Mouse (Mus musculus) spleen, adult 2 months (tissue): Measurements from ENCODE around the gene Wdfy3. TPM values are rescaled to one million over a fixed set of nuclear protein-coding genes. Genes with fewer than 3 reads are reported as not detected.
"Not testable (repeated sequence)": the region's sequence is repeated elsewhere in the genome, so short reads cannot be mapped to it uniquely, and the experiment has no call there.

Source experiments
- DNase-seq, 2 experiments: peaks; one replicate each; pipeline versions ENCODE4 v3.0.0 to v3.0.0-alpha.2; 2012 to 2021; ENCODE audit warnings: low spot score in 2 of 2, low read depth in 1 of 2
- H3K27ac ChIP-seq: fragments of 200-500 bp; 2 replicates; pipeline ENCODE4 v1.5.1; 2012; ENCODE audit warnings: low read length, inconsistent platforms; ENCODE audit not compliant: insufficient read depth
- H3K27me3 ChIP-seq: fragments of 200-500 bp; 2 replicates; pipeline ENCODE4 v1.6.1; 2012; ENCODE audit warnings: mild to moderate bottlenecking, moderate library complexity, low read length, inconsistent platforms; ENCODE audit not compliant: control insufficient read depth, insufficient read depth
- H3K36me3 ChIP-seq: fragments of 200-500 bp; 2 replicates; pipeline ENCODE4 v1.6.1; 2012; ENCODE audit warnings: mild to moderate bottlenecking, low read length, inconsistent platforms; ENCODE audit not compliant: control insufficient read depth, insufficient read depth
- H3K4me1 ChIP-seq: fragments of 200-500 bp; 2 replicates; pipeline ENCODE4 v1.6.1; 2011; ENCODE audit warnings: inconsistent platforms; ENCODE audit not compliant: control insufficient read depth, insufficient read depth, insufficient read length
- H3K4me3 ChIP-seq: fragments of 200-500 bp; 2 replicates; pipeline ENCODE4 v1.5.1; 2011; ENCODE audit warnings: mild to moderate bottlenecking, inconsistent platforms; ENCODE audit not compliant: insufficient read depth, insufficient read length; ENCODE audit errors: extremely low read depth
- CTCF ChIP-seq: fragments of 200-500 bp; IDR thresholded peaks from 2 replicates; pipeline ENCODE4 v1.5.1; 2011; ENCODE audit warnings: mild to moderate bottlenecking, inconsistent platforms; ENCODE audit not compliant: insufficient read depth, insufficient read length, insufficient replicate concordance; ENCODE audit errors: extremely low read depth
- POLR2A ChIP-seq: fragments of 200-500 bp; IDR thresholded peaks from 2 replicates; pipeline ENCODE4 v1.6.1; 2011; ENCODE audit warnings: low read depth, low read length, inconsistent platforms
- WGBS: fragments of 180-500 bp; shearing (Covaris S2); methylation state at CpG from one replicate; pipeline ENCODE4 v1.1.7; 2018; 5-methylcytosine and 5-hydroxymethylcytosine counted together
- polyA plus RNA-seq: library from polyadenylated mRNA; depleted of rRNA; stranded (reverse); fragments of >200 nt; gene quantifications from 2 replicates; pipeline ENCODE4 v1.2.3, GENCODE M21; 2012

Gene Wdfy3
- polyA plus RNA-seq, 1 experiment: 12.0 TPM

DNA sequence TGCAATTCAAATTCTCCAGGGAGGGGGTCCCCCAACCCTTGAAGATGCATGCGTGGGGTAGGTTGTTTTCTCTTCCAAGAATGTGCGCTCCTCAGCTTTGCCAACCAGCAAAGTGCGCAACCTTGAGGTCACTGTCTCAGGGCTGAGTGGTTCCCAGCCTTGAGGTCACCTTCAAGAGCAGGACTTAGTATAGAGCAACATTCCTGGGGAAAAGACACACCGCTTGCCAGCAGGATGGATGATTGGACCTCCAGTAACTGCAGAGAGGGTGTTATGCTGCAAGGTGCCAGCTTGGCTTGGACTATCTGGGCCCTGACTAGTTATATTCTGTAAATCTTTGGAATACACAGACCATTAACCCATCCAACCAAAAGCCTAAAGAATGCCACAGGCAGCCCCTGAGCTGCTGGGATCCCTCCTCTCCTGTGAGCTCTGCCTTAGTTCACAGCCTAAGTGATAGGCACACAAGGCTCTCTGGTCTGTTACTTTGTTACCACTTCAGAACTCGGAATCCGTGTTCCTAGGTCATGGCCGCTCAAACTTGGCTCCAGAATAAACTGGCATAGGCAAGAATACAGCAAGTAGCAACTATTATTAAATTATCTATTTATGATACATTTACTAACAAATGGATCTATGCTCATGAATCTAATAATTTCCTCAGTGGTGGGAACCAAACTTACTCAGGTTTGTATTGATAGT is 76.6 kb downstream of the Wdfy3 start:
- Histone ChIP-seq H3K27me3 (no peaks in the 10 kb centered on the region), H3K36me3 (no peaks in the 10 kb centered on the region), H3K4me3 (no peak overlapping the region), H3K27ac (no peak overlapping the region), H3K4me1 (no peaks in the 10 kb centered on the region)
- 92% methylated on average over 7 of the region's 7 CpGs for WGBS
- no peak for DNase-seq
- TF ChIP-seq CTCF: no peak
- TF ChIP-seq POLR2A: no peak

DNA sequence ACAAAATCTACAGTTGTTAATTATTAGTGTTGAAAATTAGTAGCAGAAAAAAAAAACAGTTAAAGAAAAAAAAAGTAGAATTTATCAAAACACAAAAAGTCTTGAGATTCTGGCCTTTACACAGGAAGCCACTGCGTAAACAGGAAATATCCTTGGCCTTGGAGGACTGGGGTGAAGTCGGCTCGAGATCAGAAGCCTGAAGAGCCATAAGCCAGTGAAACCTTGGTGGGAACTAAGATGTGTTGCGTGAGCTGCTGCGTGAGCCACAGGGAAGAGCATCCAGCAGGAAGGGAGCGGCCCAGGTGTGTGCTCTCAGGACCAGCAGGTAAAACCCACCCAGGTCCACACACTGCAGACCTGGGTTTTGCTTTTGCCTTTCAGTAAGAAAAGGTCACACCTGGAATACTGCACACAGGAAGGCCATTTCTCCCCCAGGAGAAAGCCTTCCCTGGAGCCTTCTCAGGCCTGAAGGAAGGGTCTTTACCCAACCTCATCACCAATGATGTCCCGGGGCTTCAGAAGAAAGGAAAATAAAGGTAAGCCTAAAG is 79.3 kb downstream of the Wdfy3 start:
- no peak for DNase-seq
- TF ChIP-seq CTCF (no peak), POLR2A (no peak)
- 69% methylated on average over 7 of the region's 7 CpGs for WGBS
- no peaks in the 10 kb centered on the region for H3K4me1 ChIP-seq
- H3K36me3 ChIP-seq: no peaks in the 10 kb centered on the region
- no peak overlapping the region for H3K27ac ChIP-seq
- no peak overlapping the region for H3K4me3 ChIP-seq
- no peaks in the 10 kb centered on the region for H3K27me3 ChIP-seq

DNA sequence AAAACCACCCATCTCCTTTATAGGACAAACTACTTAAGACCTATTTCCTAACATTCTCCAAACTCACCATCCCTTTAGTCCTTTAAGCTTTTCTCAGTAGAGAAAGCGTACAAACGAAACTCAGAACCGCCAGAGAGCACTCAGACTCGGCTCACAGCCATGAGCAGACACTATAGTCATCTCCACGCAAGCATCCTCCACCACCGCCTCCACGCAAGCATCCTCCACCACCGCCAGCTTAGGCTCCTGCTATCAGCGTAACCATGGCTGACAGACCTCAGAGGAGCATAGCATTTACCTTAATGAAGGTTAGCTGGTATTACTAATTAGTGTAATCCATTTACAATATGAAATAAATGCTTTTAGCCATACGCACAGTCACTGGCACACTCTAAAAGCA is 81.2 kb downstream of the Wdfy3 start:
- Histone ChIP-seq H3K4me3 (no peak overlapping the region), H3K4me1 (no peaks in the 10 kb centered on the region), H3K27me3 (no peaks in the 10 kb centered on the region), H3K27ac (no peak overlapping the region), H3K36me3 (no peaks in the 10 kb centered on the region)
- WGBS: 92% methylated on average over 10 of the region's 10 CpGs
- no peak for DNase-seq
- no peak for TF ChIP-seq CTCF
- TF ChIP-seq POLR2A: no peak

DNA sequence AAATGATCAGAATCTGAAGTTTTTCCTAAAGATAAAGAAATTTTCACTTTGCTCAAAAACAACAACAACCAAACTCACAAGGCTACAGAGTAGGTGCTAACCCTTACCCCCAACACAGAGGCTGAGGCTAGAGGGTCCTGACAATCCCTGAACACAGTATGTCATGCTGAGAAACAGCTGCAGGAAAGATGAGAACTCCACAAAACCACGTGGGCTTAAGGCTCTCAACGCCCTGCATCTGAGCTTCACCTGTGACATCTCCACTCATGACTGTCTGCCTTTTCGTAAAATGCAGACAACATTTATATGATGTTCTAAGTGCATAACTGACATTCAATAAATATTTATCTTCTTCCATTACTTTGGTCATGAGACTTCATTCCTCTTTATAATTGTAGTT is 83.0 kb downstream of the Wdfy3 start:
- Histone ChIP-seq H3K4me3 (no peak overlapping the region), H3K36me3 (no peaks in the 10 kb centered on the region), H3K27ac (no peak overlapping the region), H3K27me3 (no peaks in the 10 kb centered on the region), H3K4me1 (no peaks in the 10 kb centered on the region)
- no peak for DNase-seq
- 80% methylated on average over 3 of the region's 3 CpGs for WGBS
- TF ChIP-seq POLR2A (no peak), CTCF (no peak)

DNA sequence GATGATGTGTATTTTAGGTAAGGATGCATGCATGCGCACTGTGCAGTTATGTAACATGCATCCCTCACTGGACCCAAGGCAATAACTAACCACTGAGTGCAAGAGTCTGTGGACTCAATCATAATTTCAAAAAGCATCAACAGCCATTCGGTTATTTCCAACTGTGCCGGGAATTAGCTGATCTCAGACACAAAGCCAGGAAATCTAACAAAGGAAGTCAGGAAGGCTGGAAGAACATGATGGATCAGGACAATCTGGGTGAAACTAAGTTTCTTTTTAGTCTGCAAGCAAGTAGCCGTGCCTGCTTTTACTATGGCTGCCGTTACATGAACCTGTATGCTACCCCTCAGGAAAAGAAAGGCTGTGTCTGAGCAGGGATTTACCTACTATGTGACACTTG is 87.5 kb downstream of the Wdfy3 start:
- TF ChIP-seq CTCF (no peak), POLR2A (no peak)
- Histone ChIP-seq H3K4me3 (no peak overlapping the region), H3K27me3 (no peaks in the 10 kb centered on the region), H3K4me1 (no peaks in the 10 kb centered on the region), H3K36me3 (no peaks in the 10 kb centered on the region), H3K27ac (no peak overlapping the region)
- no peak for DNase-seq
- 92% methylated on average over 5 of the region's 5 CpGs for WGBS

DNA sequence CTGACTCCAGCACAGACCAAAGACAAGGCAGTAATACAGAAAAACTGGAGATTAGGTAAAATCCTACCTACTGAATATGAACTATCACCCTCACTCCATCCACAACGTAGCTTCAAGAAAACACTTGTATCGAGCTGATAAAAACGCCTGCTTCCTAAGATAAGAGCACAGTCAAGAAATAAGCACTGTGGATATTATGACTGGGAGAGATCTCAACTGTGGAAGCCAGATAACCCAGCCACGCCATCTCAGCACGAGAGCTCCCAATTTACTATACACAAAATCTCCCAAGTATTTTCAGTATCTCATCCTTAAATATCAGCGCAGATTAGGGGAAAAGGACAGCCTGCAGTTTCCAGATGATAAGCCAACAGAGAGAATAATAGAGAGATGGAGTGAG is 90.1 kb downstream of the Wdfy3 start:
- WGBS: 90% methylated on average over 6 of the region's 6 CpGs
- Histone ChIP-seq H3K27me3 (no peaks in the 10 kb centered on the region), H3K27ac (no peak overlapping the region), H3K4me3 (no peak overlapping the region), H3K36me3 (no peaks in the 10 kb centered on the region), H3K4me1 (no peaks in the 10 kb centered on the region)
- TF ChIP-seq CTCF (no peak), POLR2A (no peak)
- no peak for DNase-seq

DNA sequence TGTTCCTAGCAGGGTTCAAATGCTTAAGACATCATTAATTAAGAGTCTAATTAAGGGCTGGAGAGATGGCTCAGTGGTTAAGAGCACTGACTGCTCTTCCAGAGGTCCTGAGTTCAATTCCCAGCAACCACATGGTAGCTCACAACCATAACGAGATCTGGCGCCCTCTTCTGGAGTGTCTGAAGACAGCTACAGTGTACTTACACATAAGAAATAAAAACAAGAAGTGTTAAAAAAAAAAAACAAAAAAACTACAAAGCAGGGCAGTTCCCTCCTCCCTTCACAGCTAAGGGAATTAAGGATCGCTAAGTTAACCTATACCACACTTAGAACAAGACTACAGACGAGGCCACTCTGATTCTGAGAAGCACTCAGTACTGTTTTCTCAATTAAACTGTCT is 97.1 kb downstream of the Wdfy3 start:
- 68% methylated on average over 4 of the region's 4 CpGs for WGBS
- not testable (repeated sequence) for H3K27ac ChIP-seq

More for the DNA sequence above, 97.1 kb downstream of the Wdfy3 start:
- H3K4me3 ChIP-seq, H3K27me3 ChIP-seq, H3K4me1 ChIP-seq, H3K36me3 ChIP-seq, DNase-seq: not testable (repeated sequence)
